Mouse (Mus musculus): ENCODE measurements around the gene Akap12.

Akap12 gene

GRCm38 (mm10) chr10:4407191-4407590, 141.0 kb downstream of the Akap12 start:
- no peak for DNase-seq
